Mouse (Mus musculus): ENCODE measurements around the gene Cbr4.

Gene Cbr4

GRCm38 (mm10) chr8:61487597-61488156 is at the start of gene Cbr4:
Cbr4 (plus strand) TSS chr8:61487734.
- DNase-seq, result peak; percentile 94

- no peak for DNase-seq
Measured at GRCm38 (mm10) chr8:61442988-61443387, 44.5 kb upstream of the Cbr4 start.

- DNase-seq, result no peak
Measured at GRCm38 (mm10) chr8:61444358-61444757, 43.2 kb upstream of the Cbr4 start.

- DNase-seq, result no peak
Measured at GRCm38 (mm10) chr8:61446329-61446728, 41.2 kb upstream of the Cbr4 start.

- no peak for DNase-seq
Measured at GRCm38 (mm10) chr8:61448100-61448499, 39.4 kb upstream of the Cbr4 start.

- DNase-seq, result no peak
Measured at GRCm38 (mm10) chr8:61448881-61449280, 38.7 kb upstream of the Cbr4 start.

GRCm38 (mm10) chr8:61450916-61451575 is 36.5 kb upstream of the Cbr4 start:
- DNase-seq, result no peak

- DNase-seq, result no peak
Measured at GRCm38 (mm10) chr8:61451721-61452337, 35.7 kb upstream of the Cbr4 start.

- DNase-seq, result no peak
Measured at GRCm38 (mm10) chr8:61459763-61460162, 27.8 kb upstream of the Cbr4 start.

GRCm38 (mm10) chr8:61462221-61462620 is 25.3 kb upstream of the Cbr4 start:
- DNase-seq, result no peak

- no peak for DNase-seq
Measured at GRCm38 (mm10) chr8:61464393-61464792, 23.1 kb upstream of the Cbr4 start.

GRCm38 (mm10) chr8:61466696-61467552 is 20.6 kb upstream of the Cbr4 start:
- no peak for DNase-seq

GRCm38 (mm10) chr8:61467553-61467815 is 20.1 kb upstream of the Cbr4 start:
- DNase-seq, result no peak

GRCm38 (mm10) chr8:61470213-61470612 is 17.3 kb upstream of the Cbr4 start:
- no peak for DNase-seq

GRCm38 (mm10) chr8:61475251-61475673 is 12.3 kb upstream of the Cbr4 start:
- DNase-seq, result no peak

GRCm38 (mm10) chr8:61476160-61476559 is 11.4 kb upstream of the Cbr4 start:
- no peak for DNase-seq

- no peak for DNase-seq
Measured at GRCm38 (mm10) chr8:61478150-61478549, 9.4 kb upstream of the Cbr4 start.

- no peak for DNase-seq
Measured at GRCm38 (mm10) chr8:61478793-61479192, 8.7 kb upstream of the Cbr4 start.

- peak; percentile 78 for DNase-seq
Measured at GRCm38 (mm10) chr8:61479506-61480214, 7.9 kb upstream of the Cbr4 start.

GRCm38 (mm10) chr8:61480260-61480967 is 7.1 kb upstream of the Cbr4 start:
- DNase-seq, result no peak

GRCm38 (mm10) chr8:61486923-61487529 is 508 bp upstream of the Cbr4 start:
- DNase-seq, result no peak

GRCm38 (mm10) chr8:61488631-61489030 is 1.1 kb downstream of the Cbr4 start:
- DNase-seq, result no peak
